Mouse (Mus musculus): ENCODE measurements around the gene Pla1a. TPM values are rescaled to one million over a fixed set of nuclear protein-coding genes. Genes with fewer than 3 reads are reported as not detected.
A peak's percentile ranks its signal among the peaks of the same experiment; 100 is the strongest.

The Pla1a gene
- total and polyA plus RNA-seq, 2 experiments, result 55.2 to 82.1 TPM

GRCm38 (mm10) chr16:38462161-38462560, 29.2 kb upstream of the Pla1a start:
- Histone ChIP-seq H3K4me3 (ENCODE audit: insufficient read depth, low read depth, low read length) (no peak overlapping the region), H3K4me1 (ENCODE audit: control insufficient read depth, insufficient read depth, low read length) (no peaks in the 10 kb centered on the region), H3K79me2 (ENCODE audit: control insufficient read depth, insufficient read depth, low read length) (no peaks in the 10 kb centered on the region), H3K9ac (ENCODE audit: low read depth, low read length) (no peak overlapping the region), H3K27me3 (ENCODE audit: control insufficient read depth, insufficient read depth, low read length) (no peaks in the 10 kb centered on the region), H3K36me3 (ENCODE audit: control insufficient read depth, insufficient read depth, low read length) (no peaks in the 10 kb centered on the region), H3K27ac (replicated peaks; ENCODE audit: insufficient read depth, low read depth, low read length) (no peak overlapping the region)
- no peak for DNase-seq (ENCODE audit: extremely low read depth, low read depth, low spot score)
- WGBS, result 85% methylated on average over 7 of the region's 7 CpGs
- TF ChIP-seq POLR2A (IDR thresholded peaks at IDR 0.05; ENCODE audit: extremely low read depth, insufficient read depth, low read length), result no peak
- TF ChIP-seq CTCF (IDR thresholded peaks at IDR 0.05; ENCODE audit: low read depth, low read length), result no peak

GRCm38 (mm10) chr16:38461749-38462148, 28.8 kb upstream of the Pla1a start:
- Histone ChIP-seq H3K79me2 (ENCODE audit: control insufficient read depth, insufficient read depth, low read length) (no peaks in the 10 kb centered on the region), H3K27ac (replicated peaks; ENCODE audit: insufficient read depth, low read depth, low read length) (no peak overlapping the region), H3K9ac (ENCODE audit: low read depth, low read length) (no peak overlapping the region), H3K27me3 (ENCODE audit: control insufficient read depth, insufficient read depth, low read length) (no peaks in the 10 kb centered on the region), H3K36me3 (ENCODE audit: control insufficient read depth, insufficient read depth, low read length) (no peaks in the 10 kb centered on the region), H3K4me1 (ENCODE audit: control insufficient read depth, insufficient read depth, low read length) (no peaks in the 10 kb centered on the region), H3K4me3 (ENCODE audit: insufficient read depth, low read depth, low read length) (no peak overlapping the region)
- DNase-seq (ENCODE audit: extremely low read depth, low read depth, low spot score), result no peak
- TF ChIP-seq POLR2A (IDR thresholded peaks at IDR 0.05; ENCODE audit: extremely low read depth, insufficient read depth, low read length), result no peak
- no peak for TF ChIP-seq CTCF (IDR thresholded peaks at IDR 0.05; ENCODE audit: low read depth, low read length)
- WGBS, result 83% methylated on average over 8 of the region's 8 CpGs

- no peak overlapping the region for H3K4me3 ChIP-seq (ENCODE audit: insufficient read depth, low read depth, low read length)
- H3K79me2 ChIP-seq (ENCODE audit: control insufficient read depth, insufficient read depth, low read length), result no peaks in the 10 kb centered on the region
- 90% methylated on average over 4 of the region's 4 CpGs for WGBS
- no peaks in the 10 kb centered on the region for H3K36me3 ChIP-seq (ENCODE audit: control insufficient read depth, insufficient read depth, low read length)
- H3K9ac ChIP-seq (ENCODE audit: low read depth, low read length), result no peak overlapping the region
- H3K27me3 ChIP-seq (ENCODE audit: control insufficient read depth, insufficient read depth, low read length), result no peaks in the 10 kb centered on the region
- H3K4me1 ChIP-seq (ENCODE audit: control insufficient read depth, insufficient read depth, low read length), result no peaks in the 10 kb centered on the region
- TF ChIP-seq CTCF (IDR thresholded peaks at IDR 0.05; ENCODE audit: low read depth, low read length) (no peak), POLR2A (IDR thresholded peaks at IDR 0.05; ENCODE audit: extremely low read depth, insufficient read depth, low read length) (no peak)
- DNase-seq (ENCODE audit: extremely low read depth, low read depth, low spot score), result no peak
- H3K27ac ChIP-seq (replicated peaks; ENCODE audit: insufficient read depth, low read depth, low read length), result no peak overlapping the region
Observed at GRCm38 (mm10) chr16:38459990-38460389, 27.0 kb upstream of the Pla1a start.

DNA sequence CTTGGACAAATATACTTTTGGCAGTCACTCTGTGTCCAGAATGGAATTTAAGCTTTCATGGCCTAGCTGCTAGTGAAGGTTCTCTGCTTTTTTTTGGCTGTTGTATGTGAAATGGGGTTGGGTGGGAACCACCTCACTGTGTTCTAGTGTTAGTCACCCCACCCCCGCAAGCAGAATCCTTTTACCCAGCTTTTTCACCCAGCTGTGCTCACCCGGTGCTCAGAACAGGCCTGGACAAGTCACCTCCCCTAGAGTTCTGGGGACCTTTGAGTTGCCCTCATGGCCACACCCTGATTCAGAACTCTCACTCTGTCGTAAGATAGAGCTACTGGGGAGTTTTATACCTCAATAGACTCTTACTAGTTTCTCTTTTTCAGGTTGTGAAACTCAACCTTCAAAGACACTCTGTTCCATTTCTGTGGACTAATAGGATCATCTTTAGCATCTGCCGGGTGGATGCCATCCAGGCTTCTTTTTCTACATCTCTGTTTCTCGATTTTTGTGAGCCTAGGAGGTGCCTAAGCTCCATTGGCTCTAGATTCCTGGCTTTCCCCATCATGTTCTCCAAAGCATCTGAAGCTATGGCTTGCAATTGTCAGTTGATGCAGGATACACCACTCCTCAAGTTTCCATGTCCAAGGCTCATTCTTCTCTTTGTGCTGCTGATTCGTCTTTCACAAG, 25.8 kb upstream of the Pla1a start:
- no peak overlapping the region for H3K4me3 ChIP-seq (ENCODE audit: insufficient read depth, low read depth, low read length)
- H3K4me1 ChIP-seq (ENCODE audit: control insufficient read depth, insufficient read depth, low read length), result no peaks in the 10 kb centered on the region
- no peaks in the 10 kb centered on the region for H3K36me3 ChIP-seq (ENCODE audit: control insufficient read depth, insufficient read depth, low read length)
- WGBS, result 76% methylated on average over 6 of the region's 6 CpGs
- H3K79me2 ChIP-seq (ENCODE audit: control insufficient read depth, insufficient read depth, low read length), result no peaks in the 10 kb centered on the region
- H3K27me3 ChIP-seq (ENCODE audit: control insufficient read depth, insufficient read depth, low read length), result no peaks in the 10 kb centered on the region
- H3K27ac ChIP-seq (replicated peaks; ENCODE audit: insufficient read depth, low read depth, low read length), result no peak overlapping the region
- H3K9ac ChIP-seq (ENCODE audit: low read depth, low read length), result no peak overlapping the region
- TF ChIP-seq POLR2A (IDR thresholded peaks at IDR 0.05; ENCODE audit: extremely low read depth, insufficient read depth, low read length) (no peak), CTCF (IDR thresholded peaks at IDR 0.05; ENCODE audit: low read depth, low read length) (no peak)
- no peak for DNase-seq (ENCODE audit: extremely low read depth, low read depth, low spot score)

DNA sequence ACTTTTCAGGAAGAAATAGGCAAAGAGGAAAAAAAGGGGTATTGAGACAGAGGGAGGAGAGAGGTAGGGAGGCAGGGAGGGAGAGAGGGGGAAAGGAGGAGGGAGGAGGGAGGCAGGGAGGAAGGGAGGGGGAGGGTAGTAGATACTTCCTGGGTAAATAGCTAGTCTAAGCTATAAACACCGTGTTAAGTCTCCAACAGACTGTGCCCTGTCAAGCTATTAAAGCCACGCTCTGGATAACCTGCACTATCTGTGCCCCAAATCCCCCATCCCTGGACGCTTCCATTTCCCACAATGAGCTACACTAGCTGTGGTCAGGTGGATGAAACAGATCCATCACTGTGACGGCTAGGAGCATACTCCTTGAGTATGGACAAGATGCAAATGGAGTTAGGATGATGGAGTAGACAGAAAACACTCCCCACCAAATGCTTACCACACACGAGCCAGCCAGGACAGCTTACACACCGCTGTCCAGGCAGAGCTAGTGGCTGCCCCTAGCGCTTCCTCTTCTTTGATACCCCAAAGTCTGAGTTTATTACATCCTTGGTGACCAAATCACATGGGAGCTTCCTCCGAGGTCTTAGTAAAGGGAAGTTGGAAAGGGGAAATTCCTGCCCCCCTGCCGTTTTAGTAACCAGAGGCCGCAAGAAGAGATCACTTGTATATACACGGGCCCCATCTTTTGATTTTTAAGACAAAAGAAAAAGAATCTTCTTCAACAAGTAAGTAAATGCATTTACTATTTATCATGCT, 24.0 kb upstream of the Pla1a start:
- no peak for TF ChIP-seq CTCF (IDR thresholded peaks at IDR 0.05; ENCODE audit: low read depth, low read length)
- TF ChIP-seq POLR2A (IDR thresholded peaks at IDR 0.05; ENCODE audit: extremely low read depth, insufficient read depth, low read length), result no peak
- no peaks in the 10 kb centered on the region for H3K79me2 ChIP-seq (ENCODE audit: control insufficient read depth, insufficient read depth, low read length)
- peak; percentile 44 for DNase-seq (ENCODE audit: extremely low read depth, low read depth, low spot score)
- no peak overlapping the region for H3K27ac ChIP-seq (replicated peaks; ENCODE audit: insufficient read depth, low read depth, low read length)
- H3K27me3 ChIP-seq (ENCODE audit: control insufficient read depth, insufficient read depth, low read length), result no peaks in the 10 kb centered on the region
- H3K4me3 ChIP-seq (ENCODE audit: insufficient read depth, low read depth, low read length), result 0 out of 2 replicates have a peak overlapping the region, but pooled peaks have one; percentile 1
- peaks cover 2% of the 10 kb centered on the region; the same call in 1 of the 2 replicates for H3K4me1 ChIP-seq (ENCODE audit: control insufficient read depth, insufficient read depth, low read length)
- WGBS, result 72% methylated on average over 11 of the region's 11 CpGs
- no peaks in the 10 kb centered on the region for H3K36me3 ChIP-seq (ENCODE audit: control insufficient read depth, insufficient read depth, low read length)
- H3K9ac ChIP-seq (ENCODE audit: low read depth, low read length), result no peak overlapping the region

Measured in liver, adult 2 months (tissue).